Mouse (Mus musculus): ENCODE data around the gene Lcat. TPM values are rescaled to one million over a fixed set of nuclear protein-coding genes. Genes with fewer than 3 reads are reported as not detected.

The Lcat gene
- total RNA-seq (2012; rRNA removed), result 0.78 and 1.1 TPM in 2 replicates
- polyA plus RNA-seq (2012; ENCODE audit: insufficient read depth in 1 of 2, insufficient read length in 2 of 2, low read depth in 1 of 2, low replicate concordance in 2 of 2, missing spikeins in 1 of 2), result 1 to 10 TPM in 1 of 2 experiments, not detected in 1; 2.5 TPM

- Histone ChIP-seq H3K27ac (ENCODE audit: control insufficient read depth, low read depth, low read length) (no peak within 1 kb of the TSS), H3K9me3 (replicated peaks; ENCODE audit: insufficient read depth, low read length) (no peaks in the 10 kb centered on the region), H3K36me3 (ENCODE audit: control insufficient read depth in 1 of 2, insufficient read depth in 2 of 2, low read length in 2 of 2) (peaks cover 0 to 6% of the 10 kb centered on the region in 2 experiments; a peak in 3 of 4 replicates), H3K9ac (ENCODE audit: control insufficient read depth, low read depth, low read length, poor library complexity, severe bottlenecking) (no peak within 1 kb of the TSS), H3K79me2 (ENCODE audit: control insufficient read depth, insufficient read depth, low read length, poor library complexity) (no peaks in the 10 kb centered on the region), H3K4me3 (ENCODE audit: control insufficient read depth in 1 of 2, insufficient read depth in 1 of 2, low read depth in 2 of 2, low read length in 2 of 2) (no peak within 1 kb of the TSS), H3K4me1 (ENCODE audit: control insufficient read depth in 1 of 2, insufficient read depth in 2 of 2, low read length in 2 of 2) (no peaks in the 10 kb centered on the region), H3K27me3 (ENCODE audit: control insufficient read depth in 1 of 2, insufficient read depth in 2 of 2, low read length in 2 of 2) (no peaks in the 10 kb centered on the region)
- TF ChIP-seq JUND (IDR thresholded peaks at IDR 0.05; ENCODE audit: low read depth, low read length) (no peak), MYB (IDR thresholded peaks at IDR 0.05; ENCODE audit: low read depth, low read length) (no peak), TAL1 (IDR thresholded peaks at IDR 0.05; ENCODE audit: low read length) (no peak), UBTF (IDR thresholded peaks at IDR 0.05; ENCODE audit: borderline replicate concordance, insufficient read depth, low read depth, low read length) (no peak), TBP (IDR thresholded peaks at IDR 0.05; ENCODE audit: low read depth, low read length) (no peak), MEF2A (IDR thresholded peaks at IDR 0.05; ENCODE audit: extremely low read depth, insufficient replicate concordance, low read depth, low read length, poor library complexity, severe bottlenecking) (no peak), NELFE (IDR thresholded peaks at IDR 0.05; ENCODE audit: low read depth, low read length) (no peak), GATA1 (IDR thresholded peaks at IDR 0.05; ENCODE audit: low read depth, low read length) (no peak), POLR2AphosphoS2 (IDR thresholded peaks at IDR 0.05; ENCODE audit: low read length) (no peak), HCFC1 (IDR thresholded peaks at IDR 0.05; ENCODE audit: low read depth, low read length) (no peak), SIN3A (IDR thresholded peaks at IDR 0.05; ENCODE audit: low read length) (no peak), SMC3 (IDR thresholded peaks at IDR 0.05; ENCODE audit: low read depth, low read length) (no peak), NRF1 (IDR thresholded peaks at IDR 0.05; ENCODE audit: insufficient read depth, low read depth, low read length, poor library complexity, severe bottlenecking) (no peak), POLR2AphosphoS5 (IDR thresholded peaks at IDR 0.05; ENCODE audit: borderline replicate concordance, low read depth, low read length) (no peak), BHLHE40 (IDR thresholded peaks at IDR 0.05; ENCODE audit: borderline replicate concordance, low read depth, low read length) (no peak), MAX (IDR thresholded peaks at IDR 0.05; ENCODE audit: low read length) (no peak)
- DNase-seq (ENCODE audit: low read depth, low spot score), result no peak
Observed at GRCm38 (mm10) chr8:105943321-105943739, at the start of gene Lcat. Lcat (minus strand) TSS chr8:105943382.

GRCm38 (mm10) chr8:105992499-105992898 lies 49.3 kb upstream of the Lcat start:
- DNase-seq (ENCODE audit: low read depth, low spot score), result no peak
- no peaks in the 10 kb centered on the region for H3K79me2 ChIP-seq (ENCODE audit: control insufficient read depth, insufficient read depth, low read length, poor library complexity)
- no peak overlapping the region for H3K27ac ChIP-seq (ENCODE audit: control insufficient read depth, low read depth, low read length)

More at GRCm38 (mm10) chr8:105992499-105992898, 49.3 kb upstream of the Lcat start:
- Histone ChIP-seq H3K36me3 (ENCODE audit: control insufficient read depth in 1 of 2, insufficient read depth in 2 of 2, low read length in 2 of 2) (no peaks in the 10 kb centered on the region), H3K4me3 (ENCODE audit: control insufficient read depth in 1 of 2, insufficient read depth in 1 of 2, low read depth in 2 of 2, low read length in 2 of 2) (no peak overlapping the region), H3K9ac (ENCODE audit: control insufficient read depth, low read depth, low read length, poor library complexity, severe bottlenecking) (no peak overlapping the region), H3K4me1 (ENCODE audit: control insufficient read depth in 1 of 2, insufficient read depth in 2 of 2, low read length in 2 of 2) (peaks cover 2 to 11% of the 10 kb centered on the region in 2 experiments; a peak in 3 of 4 replicates), H3K27me3 (ENCODE audit: control insufficient read depth in 1 of 2, insufficient read depth in 2 of 2, low read length in 2 of 2) (no peaks in the 10 kb centered on the region), H3K9me3 (replicated peaks; ENCODE audit: insufficient read depth, low read length) (no peaks in the 10 kb centered on the region)
- TF ChIP-seq POLR2AphosphoS2 (IDR thresholded peaks at IDR 0.05; ENCODE audit: low read length) (no peak), ZNF384 (IDR thresholded peaks at IDR 0.05; ENCODE audit: low read depth, low read length) (peak; percentile 86), NELFE (IDR thresholded peaks at IDR 0.05; ENCODE audit: low read depth, low read length) (no peak), RAD21 (IDR thresholded peaks at IDR 0.05; ENCODE audit: low read depth, low read length) (no peak), MYB (IDR thresholded peaks at IDR 0.05; ENCODE audit: low read depth, low read length) (no peak)
